Mouse (Mus musculus) spleen, postnatal 4 days (tissue): ENCODE results near the gene Sh3pxd2a.
A peak's percentile ranks its signal among the peaks of the same experiment; 100 is the strongest.

Source experiments
- DNase-seq, 2 experiments: peaks; one replicate each; pipeline ENCODE4 v3.0.0; 2022; ENCODE audit warnings: low spot score in 2 of 2

Gene Sh3pxd2a

DNA sequence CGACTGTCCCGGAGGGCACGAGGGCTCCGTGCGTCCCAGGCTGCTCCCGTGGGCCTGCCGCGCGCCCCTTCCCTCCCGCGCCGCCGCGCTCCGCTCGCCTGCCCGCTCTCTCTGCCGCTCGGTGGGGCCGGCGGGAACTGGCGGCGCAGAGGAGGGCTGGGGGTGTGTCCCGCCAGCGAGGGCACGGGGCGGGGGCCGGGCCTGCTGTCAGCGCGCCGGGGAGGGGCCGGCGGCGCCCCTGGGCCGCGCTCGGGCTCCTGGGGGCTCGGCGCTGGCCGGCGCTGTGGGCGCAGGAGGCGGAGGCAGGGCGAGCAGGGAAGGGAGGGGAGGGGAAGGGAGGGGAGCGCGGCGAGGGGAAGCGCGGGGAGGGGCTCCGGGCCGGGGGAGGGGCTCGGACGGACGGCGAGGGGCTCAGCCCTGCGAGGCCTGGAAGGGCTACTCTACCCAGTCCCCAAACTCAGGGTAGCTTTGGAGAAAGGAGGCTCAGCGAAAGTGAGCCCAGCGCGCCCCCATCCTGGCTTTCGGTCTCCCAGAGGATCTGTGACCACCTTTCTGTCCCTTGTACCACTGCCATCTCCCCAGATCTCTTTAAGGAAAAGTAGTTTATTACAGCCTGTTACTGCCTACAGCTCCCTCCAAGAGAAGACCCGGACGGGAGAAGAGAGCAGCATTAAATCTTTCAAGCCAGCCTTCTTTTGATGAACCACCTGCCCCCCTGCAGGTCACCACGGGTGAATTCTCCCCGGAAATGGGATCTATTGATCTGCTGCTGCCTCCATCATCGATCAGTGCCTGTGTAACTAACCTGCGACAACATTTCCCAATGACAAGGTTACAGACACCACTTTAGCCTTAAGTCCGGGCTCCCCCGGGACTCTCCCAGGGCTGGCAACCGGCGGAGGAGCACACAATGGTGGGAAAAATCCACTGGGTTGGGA, at the start of gene Sh3pxd2a:
Gene Sh3pxd2a, minus strand, starts transcription at position 98 of the 938 bp plus-strand sequence.
- no peak for DNase-seq

- DNase-seq: no peak
These were observed 49.4 kb upstream of the Sh3pxd2a start for GRCm38 (mm10) chr19:47513618-47513897.

DNA sequence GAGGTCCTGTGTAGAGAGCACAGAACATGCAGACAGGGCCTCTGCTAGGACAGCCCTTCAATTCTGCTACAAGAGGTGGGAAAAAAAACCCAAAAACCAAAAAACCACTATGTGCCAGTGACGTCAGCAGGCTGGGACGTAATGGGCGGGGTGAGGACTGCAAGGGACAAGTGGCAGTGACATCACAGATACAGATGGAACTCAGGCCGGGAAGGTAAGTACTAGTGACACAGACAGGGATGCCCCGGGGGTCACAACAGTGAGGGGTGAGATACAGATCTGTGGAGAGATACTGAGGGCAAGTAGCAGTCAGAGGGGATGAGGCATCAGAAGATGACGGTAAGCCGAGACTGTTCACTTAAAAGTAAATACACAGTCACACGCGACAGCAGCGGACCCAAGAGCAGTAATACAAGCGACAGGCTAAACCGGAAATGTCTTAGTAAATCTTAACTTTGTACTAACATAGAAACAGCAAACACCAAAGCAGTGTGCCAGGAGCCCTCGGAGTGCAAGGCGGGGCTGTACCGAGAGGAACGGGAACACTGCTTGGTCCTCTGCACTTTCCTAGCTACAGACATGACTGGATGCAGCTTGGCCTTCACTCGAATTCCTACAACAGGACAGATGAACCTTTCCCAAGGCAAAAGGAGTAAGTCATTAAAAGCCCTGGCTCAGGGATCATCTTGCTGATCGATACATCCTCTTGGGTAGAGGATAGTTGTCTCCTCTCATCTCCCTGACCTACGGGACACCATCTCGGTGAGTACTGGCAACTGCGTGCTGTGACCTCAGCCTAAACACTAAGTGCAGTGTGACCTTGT, 48.8 kb upstream of the Sh3pxd2a start:
- no peak for DNase-seq

DNA sequence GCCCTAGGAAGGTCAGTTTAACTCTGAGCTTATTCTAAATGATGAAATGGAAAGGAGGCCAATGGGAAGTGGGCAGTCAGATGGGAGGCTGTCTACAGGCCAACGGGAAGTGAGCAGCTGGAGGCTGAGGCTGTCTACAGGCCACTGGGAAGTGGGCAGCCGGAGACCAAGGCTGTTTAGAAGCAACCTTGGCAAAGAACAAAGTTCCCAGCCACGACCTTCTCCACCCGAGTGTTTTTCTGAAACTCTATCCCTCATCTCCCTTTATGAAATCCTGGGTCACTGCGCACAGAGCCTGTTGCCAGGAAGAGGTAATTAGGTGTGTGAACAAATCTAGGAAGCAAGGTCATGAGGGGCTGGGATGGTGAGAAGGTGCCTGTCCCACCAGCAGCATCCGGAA, 47.8 kb upstream of the Sh3pxd2a start:
- DNase-seq: no peak

DNA sequence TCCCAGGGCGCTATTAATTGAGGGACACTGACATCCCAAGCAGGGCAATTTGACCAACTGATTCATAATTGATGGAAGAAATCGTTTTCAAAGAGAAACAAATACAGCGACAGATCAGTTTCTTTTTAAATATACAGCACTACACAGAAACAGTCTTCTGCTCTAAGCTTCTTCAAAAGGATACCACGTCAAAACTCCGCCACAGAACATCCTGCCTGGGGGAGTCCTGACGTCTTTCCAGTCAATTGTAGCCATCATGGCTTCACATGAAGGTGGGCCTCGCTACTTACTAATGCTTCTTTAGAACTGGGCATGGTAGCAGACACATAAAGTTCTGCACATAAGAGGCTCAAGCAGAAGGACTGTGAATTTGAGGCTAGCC, 47.1 kb upstream of the Sh3pxd2a start:
- DNase-seq: no peak

DNA sequence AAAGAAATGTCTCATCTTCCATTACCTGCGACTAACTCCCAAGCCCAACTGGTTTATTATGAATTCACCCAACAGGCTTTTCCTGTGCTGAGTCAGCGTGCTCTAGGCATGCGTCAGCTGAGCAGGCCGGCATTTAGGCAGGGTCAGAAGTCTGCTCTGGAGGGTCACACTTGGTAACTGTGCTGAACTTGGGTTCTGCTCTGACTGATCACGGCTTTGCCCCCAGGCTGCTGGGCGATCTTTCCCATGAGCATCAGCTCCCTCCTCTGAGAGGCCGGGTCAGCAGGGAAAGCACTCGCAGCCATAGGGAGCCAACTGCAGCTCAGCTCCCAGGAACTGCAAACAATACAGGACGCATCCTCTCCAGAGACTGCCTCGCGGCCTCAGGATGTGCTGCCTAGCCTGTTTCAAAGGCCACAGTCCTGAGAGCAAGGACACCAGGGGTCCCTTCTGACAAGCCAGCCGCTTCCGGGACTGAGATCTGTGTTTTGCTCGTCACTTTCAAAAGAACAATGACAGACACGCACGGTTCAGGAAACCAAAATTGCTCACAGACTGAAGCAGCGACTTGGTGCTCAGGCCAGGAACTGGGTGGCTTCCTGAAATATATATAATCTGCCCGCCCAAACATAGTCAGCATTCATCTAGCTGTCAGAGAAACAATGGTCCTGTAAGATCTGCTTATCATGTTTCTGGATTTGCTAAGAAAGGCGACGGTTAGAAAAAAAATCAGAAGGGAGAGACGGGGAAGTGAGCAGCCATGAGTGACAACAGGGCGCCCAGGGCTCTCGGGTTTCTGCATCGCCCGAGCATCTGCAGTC, 46.5 kb upstream of the Sh3pxd2a start:
- no peak for DNase-seq

DNA sequence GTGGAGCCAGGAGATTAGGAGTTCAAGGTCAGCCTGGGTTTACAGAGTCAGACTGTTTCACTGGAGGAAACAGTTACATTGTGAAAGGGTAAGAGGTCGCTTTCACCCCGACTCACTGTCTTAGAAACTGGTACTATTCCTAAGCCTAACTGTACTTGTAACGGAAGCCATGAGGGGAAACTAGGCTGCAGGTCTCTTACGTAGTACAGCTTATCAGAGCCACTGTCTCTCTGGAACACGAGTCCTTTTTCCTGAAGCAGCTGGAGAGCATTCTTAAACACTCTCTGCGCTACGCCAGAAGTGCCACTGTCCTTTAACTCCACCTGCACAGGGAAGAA, 45.9 kb upstream of the Sh3pxd2a start:
- peak in 1 of 2 experiments; percentile 11 for DNase-seq

- DNase-seq: no peak
These were observed 44.6 kb upstream of the Sh3pxd2a start for GRCm38 (mm10) chr19:47508771-47509281.

DNA sequence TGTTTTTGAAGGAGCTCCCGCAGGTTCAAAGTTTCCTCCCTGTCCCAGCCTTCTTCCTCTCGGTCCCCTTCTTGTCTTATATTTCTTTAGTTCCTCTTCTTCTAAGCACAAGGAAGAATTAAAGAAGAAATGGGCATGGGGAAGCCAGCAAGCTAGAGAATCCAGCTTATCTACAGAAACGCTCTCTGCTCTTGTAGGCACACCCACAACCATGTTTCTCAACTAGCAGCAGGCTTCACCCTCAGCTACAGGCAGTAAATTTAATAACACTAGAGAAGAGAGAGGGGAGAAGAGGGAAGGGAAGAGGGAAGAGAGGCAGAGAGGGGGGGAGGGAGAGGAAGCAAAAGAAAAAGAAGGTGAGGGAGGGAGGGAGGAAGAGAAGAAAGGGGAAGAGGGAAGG, 44.0 kb upstream of the Sh3pxd2a start:
- no peak for DNase-seq

DNA sequence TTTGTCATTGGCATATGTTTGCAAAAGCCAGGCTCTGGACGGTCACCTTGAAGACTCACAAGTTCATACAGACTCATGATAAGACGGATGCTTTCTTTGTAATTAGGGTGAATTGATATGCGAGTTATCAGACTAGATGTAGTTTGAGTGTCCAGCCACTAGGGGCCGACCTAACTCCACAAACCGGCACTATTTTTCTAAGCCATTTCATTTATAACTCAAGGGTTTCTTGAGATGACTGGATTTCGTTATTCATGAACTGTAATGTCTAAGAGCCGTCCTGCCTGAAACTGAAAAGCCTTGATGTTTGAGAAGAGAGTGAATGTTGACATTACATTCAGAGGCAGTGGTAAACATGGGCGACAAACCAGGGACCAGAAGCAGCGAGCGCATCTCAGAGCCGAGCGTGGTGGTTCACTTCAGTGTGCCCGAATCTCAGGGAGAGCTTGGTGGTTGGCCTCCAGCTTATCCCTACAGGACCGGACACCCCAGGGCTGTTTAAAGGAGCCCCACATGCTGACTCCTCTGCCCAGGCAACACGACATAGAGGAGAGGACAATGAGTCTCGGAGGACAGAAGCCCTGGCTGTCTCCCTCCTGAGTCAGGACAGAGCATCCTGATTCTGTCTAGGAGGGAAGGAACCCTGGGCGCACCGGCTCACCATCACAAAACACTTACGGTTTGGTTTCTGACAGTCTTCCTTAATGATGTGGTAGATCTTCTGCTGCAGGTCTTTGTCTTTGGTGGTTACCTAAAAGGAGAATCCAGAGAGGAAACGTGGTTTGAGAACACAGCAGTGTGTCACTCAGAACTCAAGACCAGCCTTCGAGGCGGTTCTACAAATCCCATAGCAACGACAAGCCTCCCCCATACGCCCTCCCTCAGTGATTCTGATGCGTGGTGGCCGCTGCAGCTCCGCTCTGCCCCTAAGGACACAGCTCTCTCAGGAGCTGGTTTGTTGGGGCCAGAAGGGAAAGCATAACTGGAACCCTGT, 43.2 kb upstream of the Sh3pxd2a start:
- DNase-seq: peak; percentile 64 to 86

DNA sequence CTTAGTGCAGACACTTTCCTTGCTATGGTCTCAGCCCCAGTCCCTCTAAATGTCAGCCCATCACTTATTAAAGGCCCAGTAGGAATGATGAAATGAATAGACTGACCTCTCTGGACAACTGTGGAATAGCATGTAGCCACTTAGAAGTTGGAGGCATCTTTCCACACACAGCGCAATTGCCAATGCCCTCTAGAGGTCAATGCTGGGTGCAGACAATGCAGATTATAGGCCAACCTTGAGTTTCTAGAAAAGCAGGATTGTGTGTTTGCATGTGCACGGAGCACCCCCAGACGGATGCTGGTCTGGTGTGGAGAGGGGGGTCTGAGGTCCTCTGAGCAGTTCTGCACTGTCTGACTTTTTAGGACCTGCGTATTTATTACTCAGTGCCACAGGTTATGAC, 39.4 kb upstream of the Sh3pxd2a start:
- DNase-seq: peak in 1 of 2 experiments; percentile 43

GRCm38 (mm10) chr19:47502563-47502962, 38.4 kb upstream of the Sh3pxd2a start:
- no peak for DNase-seq

- DNase-seq: no peak
These were observed 36.3 kb upstream of the Sh3pxd2a start for GRCm38 (mm10) chr19:47500389-47501011.

DNA sequence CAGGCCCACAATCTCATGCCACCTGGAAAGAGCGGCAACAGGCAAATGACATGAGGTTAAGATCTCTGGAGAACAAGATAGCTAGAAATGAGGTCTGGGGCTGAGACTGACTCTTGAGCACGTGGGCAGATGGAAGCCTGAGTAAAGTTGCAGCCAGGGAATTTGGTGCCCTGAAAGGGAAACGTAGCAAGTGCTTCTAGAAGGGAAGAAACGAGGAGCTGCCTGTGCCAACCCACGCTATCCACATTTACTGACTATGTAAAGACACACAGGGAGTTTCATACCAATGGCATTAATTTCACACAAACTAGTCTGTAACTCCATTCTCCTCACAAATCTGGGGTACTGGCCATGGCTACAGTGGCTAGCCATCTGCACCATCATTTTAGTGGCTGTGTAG, 35.6 kb upstream of the Sh3pxd2a start:
- no peak for DNase-seq

- DNase-seq: no peak
These were observed 34.7 kb upstream of the Sh3pxd2a start for GRCm38 (mm10) chr19:47498942-47499341.

GRCm38 (mm10) chr19:47497736-47498135, 33.5 kb upstream of the Sh3pxd2a start:
- no peak for DNase-seq

GRCm38 (mm10) chr19:47497313-47497712, 33.1 kb upstream of the Sh3pxd2a start:
- no peak for DNase-seq

GRCm38 (mm10) chr19:47493017-47493997, 29.1 kb upstream of the Sh3pxd2a start:
- no peak for DNase-seq

- no peak for DNase-seq
These were observed 28.2 kb upstream of the Sh3pxd2a start for GRCm38 (mm10) chr19:47492422-47492821.
